Mouse (Mus musculus) megakaryocyte-erythroid progenitor cell, adult 5-6 weeks (primary cell): ENCODE measurements around the gene Siglech. TPM values are rescaled to one million over a fixed set of nuclear protein-coding genes. Genes with fewer than 3 reads are reported as not detected.
A peak's percentile ranks its signal among the peaks of the same experiment; 100 is the strongest.
"Not testable (repeated sequence)": the region's sequence is repeated elsewhere in the genome, so short reads cannot be mapped to it uniquely, and the experiment has no call there.

ENCODE experiments used
- ATAC-seq: replicated peaks from 2 replicates; pipeline ENCODE4 v1.8.0; 2016; ENCODE audit warnings: mild to moderate bottlenecking, inconsistent platforms; ENCODE audit not compliant: severe bottlenecking, poor library complexity, low FRiP score, low TSS enrichment
- total RNA-seq, 2 experiments: library from RNA; stranded (forward) in 1 of 2; stranded (reverse) in 1 of 2; fragments of 200-1000, 215-1000 nt in 1 of 2; fragments of >200 nt in 1 of 2; fragmentation: Nextera tagmentation in 1 of 2; gene quantifications; 2 replicates each; pipeline ENCODE4 v1.2.3; 2014 to 2017

The Siglech gene
- total RNA-seq (2014; fragmentation: Nextera tagmentation) (not detected in 2 replicates), total RNA-seq (2017) (0.15 TPM in 1 of 2 replicates, not detected in the other)

- ATAC-seq, result no peak
These were observed at the start of gene Siglech for GRCm38 (mm10) chr7:55767926-55768325. Gene Siglech, plus strand, starts transcription at chr7:55768178.

GRCm38 (mm10) chr7:55722673-55723072 lies 45.3 kb upstream of the Siglech start:
- no peak for ATAC-seq

- ATAC-seq, result no peak
These were observed 39.1 kb upstream of the Siglech start for GRCm38 (mm10) chr7:55728903-55729302.

- ATAC-seq, result peak; percentile 55; the same call in 1 of the 2 replicates
These were observed 33.5 kb upstream of the Siglech start for GRCm38 (mm10) chr7:55734483-55734882.

- peak; percentile 73 for ATAC-seq
These were observed 30.7 kb upstream of the Siglech start for GRCm38 (mm10) chr7:55737125-55737912.

- ATAC-seq, result no peak
These were observed 24.2 kb upstream of the Siglech start for GRCm38 (mm10) chr7:55743614-55744267.

GRCm38 (mm10) chr7:55744566-55745220 lies 23.3 kb upstream of the Siglech start:
- no peak for ATAC-seq

- no peak for ATAC-seq
These were observed 17.1 kb upstream of the Siglech start for GRCm38 (mm10) chr7:55750841-55751240.

GRCm38 (mm10) chr7:55759346-55759745 lies 8.6 kb upstream of the Siglech start:
- ATAC-seq, result no peak

GRCm38 (mm10) chr7:55780011-55780410 lies 12.0 kb downstream of the Siglech start:
- ATAC-seq, result no peak

GRCm38 (mm10) chr7:55782493-55782892 lies 14.5 kb downstream of the Siglech start:
- ATAC-seq, result no peak

- ATAC-seq, result no peak
These were observed 16.6 kb downstream of the Siglech start for GRCm38 (mm10) chr7:55784580-55784979.

GRCm38 (mm10) chr7:55790586-55790985 lies 22.6 kb downstream of the Siglech start:
- not testable (repeated sequence) for ATAC-seq

- peak; percentile 51 for ATAC-seq
These were observed 24.3 kb downstream of the Siglech start for GRCm38 (mm10) chr7:55792280-55792679.

- ATAC-seq, result no peak
These were observed 25.4 kb downstream of the Siglech start for GRCm38 (mm10) chr7:55793236-55793951.

GRCm38 (mm10) chr7:55793952-55794603 lies 26.1 kb downstream of the Siglech start, which contains the start of gene Tubgcp5:
Gene Tubgcp5, plus strand, starts transcription at chr7:55794154.
- peak; percentile 99 for ATAC-seq

- no peak for ATAC-seq
These were observed 32.0 kb downstream of the Siglech start for GRCm38 (mm10) chr7:55799981-55800380.

GRCm38 (mm10) chr7:55809967-55810366 lies 42.0 kb downstream of the Siglech start:
- ATAC-seq, result no peak

- no peak for ATAC-seq
These were observed 56.5 kb downstream of the Siglech start for GRCm38 (mm10) chr7:55824468-55824867.
